In genomic region chr9:79751846-79752245, GRCm38 (mm10) we compare ENCODE assay signal across 24 mouse cellular contexts. TPM values are rescaled to one million over a fixed set of nuclear protein-coding genes. Genes with fewer than 3 reads are reported as not detected.
DNase-seq lines count a peak whose midpoint lies in the region; ATAC-seq and TF ChIP-seq lines count a peak whose summit lies in the region.
"Had no signal": no experiment of that assay in that cellular context is flagged by ENCODE, and none has a peak within 500 bp of the region (broad histone marks: within the 10 kb centered on the region; RNA-seq: fewer than 3 reads in every experiment).

No protein-coding gene starts in this region.

- no peaks in the 10 kb centered on the region for H3K9me3 ChIP-seq in E14TG2a.4 (ENCODE audit: low read length)
- H3K9me3 ChIP-seq in ES-E14 (ENCODE audit: control insufficient read depth, insufficient read depth, low read depth, low read length): no peaks in the 10 kb centered on the region
- H3K9me3 ChIP-seq in hindbrain, postnatal 0 days (ENCODE audit: low read length): no peaks in the 10 kb centered on the region
- H3K9me3 ChIP-seq: embryonic facial prominence, embryonic 13.5 days; embryonic facial prominence, embryonic 15.5 days; forebrain, embryonic 10.5 days; forebrain, embryonic 12.5 days; G1E had no signal

- DNase-seq in ES-E14 (ENCODE audit: low read depth, low spot score) (peak; percentile 20), ZHBTc4 (ENCODE audit: low read depth, low spot score) (peak; percentile 80)
- no peak for DNase-seq in Muller cell, postnatal 12 days (ENCODE audit: inconsistent ontology term)
- DNase-seq in hindbrain, postnatal 0 days (ENCODE audit: low spot score): no peak
- DNase-seq: adrenal gland, adult 2 months; adrenal gland, postnatal 10 days; adrenal gland, postnatal 25 days; cerebellum, adult 11 months; cerebellum, adult 18-20 months; cerebellum, adult 8-10 months; cerebellum, adult 9-11 months; cerebellum, postnatal 14 days; cerebellum, postnatal 36 days; embryo, embryonic 11 days had no signal

- peaks cover 14% of the 10 kb centered on the region for H3K4me1 ChIP-seq in E14TG2a.4 (replicated peaks; ENCODE audit: low read depth, low read length)
- H3K4me1 ChIP-seq in ES-E14 (ENCODE audit: control insufficient read depth in 2 of 2, insufficient read depth in 2 of 2, low read length in 2 of 2, poor library complexity in 1 of 2): no peaks in the 10 kb centered on the region; a peak in 1 of 4 replicates
- no peaks in the 10 kb centered on the region for H3K4me1 ChIP-seq in hindbrain, postnatal 0 days (ENCODE audit: insufficient read depth, low read length)
- H3K4me1 ChIP-seq: embryonic facial prominence, embryonic 13.5 days; embryonic facial prominence, embryonic 15.5 days; forebrain, embryonic 10.5 days; forebrain, embryonic 12.5 days had no signal

- H3K4me3 ChIP-seq in E14TG2a.4 (replicated peaks; ENCODE audit: low read length): 0 out of 2 replicates have a peak overlapping the region, but pooled peaks have one; percentile 20
- no peak overlapping the region for H3K4me3 ChIP-seq in ES-E14 (ENCODE audit: insufficient read depth in 1 of 2, low read depth in 1 of 2, low read length in 2 of 2, poor library complexity in 1 of 2, severe bottlenecking in 1 of 2)
- H3K4me3 ChIP-seq in hindbrain, postnatal 0 days (ENCODE audit: low read length): no peak overlapping the region
- H3K4me3 ChIP-seq: embryonic facial prominence, embryonic 13.5 days; embryonic facial prominence, embryonic 15.5 days; erythroblast, embryonic 14.5 days; forebrain, embryonic 10.5 days; forebrain, embryonic 12.5 days had no signal

- in situ Hi-C loops in ES-E14 (cut with MboI; ENCODE audit: low sequenced_read_pairs in 2 of 2, unreplicated experiment in 2 of 2): no loop called here

- ATAC-seq in hindbrain, postnatal 0 days: no peak
- ATAC-seq: forebrain, embryonic 14.5 days; forebrain, embryonic 16.5 days had no signal

- no peak for TF ChIP-seq CTCF in E14TG2a.4 (conservative IDR thresholded peaks at IDR 0.05; ENCODE audit: low read length)
- TF ChIP-seq CTCF in hindbrain, postnatal 0 days (IDR thresholded peaks at IDR 0.05; ENCODE audit: low read depth): no peak

- WGBS in hindbrain, postnatal 0 days: 81% methylated on average over 8 of the region's 8 CpGs

- no peak overlapping the region for H3K4me2 ChIP-seq in hindbrain, postnatal 0 days (ENCODE audit: low read depth, low read length)
- H3K4me2 ChIP-seq: embryonic facial prominence, embryonic 13.5 days; embryonic facial prominence, embryonic 15.5 days; forebrain, embryonic 12.5 days had no signal

- no peak overlapping the region for H3K9ac ChIP-seq in ES-E14 (ENCODE audit: insufficient read depth, low read depth, low read length, poor library complexity, severe bottlenecking)
- H3K9ac ChIP-seq in hindbrain, postnatal 0 days (replicated peaks; ENCODE audit: low read length): no peak overlapping the region
- H3K9ac ChIP-seq: embryonic facial prominence, embryonic 13.5 days; embryonic facial prominence, embryonic 15.5 days; forebrain, embryonic 12.5 days had no signal

- H3K36me3 ChIP-seq in E14TG2a.4 (ENCODE audit: insufficient read depth, low read length): peaks cover 31% of the 10 kb centered on the region
- peaks cover 8% of the 10 kb centered on the region for H3K36me3 ChIP-seq in ES-E14 (ENCODE audit: control insufficient read depth, insufficient read depth, low read length, poor library complexity, severe bottlenecking)
- peaks cover 13% of the 10 kb centered on the region; the same call in 1 of the 2 replicates for H3K36me3 ChIP-seq in hindbrain, postnatal 0 days (ENCODE audit: insufficient read depth, low read length)

- no peak overlapping the region for H3K27ac ChIP-seq in ES-E14 (ENCODE audit: insufficient read depth, low read depth, low read length, poor library complexity, severe bottlenecking)
- H3K27ac ChIP-seq in hindbrain, postnatal 0 days: no peak overlapping the region
- H3K27ac ChIP-seq: embryonic facial prominence, embryonic 13.5 days; embryonic facial prominence, embryonic 15.5 days; forebrain, embryonic 10.5 days; forebrain, embryonic 12.5 days had no signal

- H3K27me3 ChIP-seq in E14TG2a.4 (ENCODE audit: insufficient read depth, low read length): no peaks in the 10 kb centered on the region
- no peaks in the 10 kb centered on the region for H3K27me3 ChIP-seq in hindbrain, postnatal 0 days (ENCODE audit: insufficient read depth, low read length)
- H3K27me3 ChIP-seq: embryonic facial prominence, embryonic 13.5 days; embryonic facial prominence, embryonic 15.5 days; forebrain, embryonic 12.5 days had no signal

TF ChIP-seq in ES-E14, 5 proteins besides CTCF, POLR2A, EP300 and RAD21:
- TF ChIP-seq HCFC1 (IDR thresholded peaks at IDR 0.05; ENCODE audit: borderline replicate concordance, insufficient read depth, low read length) (no peak), CHD2 (IDR thresholded peaks at IDR 0.05; ENCODE audit: low read depth, low read length) (no peak), ZC3H11A (IDR thresholded peaks at IDR 0.05; ENCODE audit: borderline replicate concordance, low read depth, low read length) (no peak), MAFK (IDR thresholded peaks at IDR 0.05; ENCODE audit: insufficient read depth, low read depth, low read length) (no peak), ZNF384 (IDR thresholded peaks at IDR 0.05; ENCODE audit: low read depth, low read length) (no peak)

RNA-seq across cellular contexts. Expression of gene Cox7a2, which starts 7.8 kb away (rescaled TPM):
- total RNA-seq in ES-E14 (2012; rRNA removed): 300 and 318 TPM in 2 replicates
- 376 and 422 TPM in 2 replicates for total RNA-seq in hindbrain, postnatal 0 days (2014; rRNA removed)
- polyA plus RNA-seq in hindbrain, postnatal 0 days (2015; fragmentation: Nextera tagmentation; extraction: Ambion mirVana): 1,132 and 1,136 TPM in 2 replicates

RNA-seq across cellular contexts. Expression of gene Col12a1, which starts 33.2 kb away (rescaled TPM):
- 3.9 and 14.5 TPM in 2 replicates for total RNA-seq in ES-E14 (2012; rRNA removed)
- total RNA-seq in hindbrain, postnatal 0 days (2014; rRNA removed): 17.0 and 18.2 TPM in 2 replicates
- polyA plus RNA-seq in hindbrain, postnatal 0 days (2015; fragmentation: Nextera tagmentation; extraction: Ambion mirVana): 5.9 and 6.9 TPM in 2 replicates
- total RNA-seq: common myeloid progenitor, adult 5-6 weeks had no signal
- polyA plus RNA-seq: erythroblast, embryonic 14.5 days had no signal

RNA-seq across cellular contexts. Expression of gene Tmem30a, which starts 41.5 kb away (rescaled TPM):
- 36.9 and 49.1 TPM in 2 replicates for total RNA-seq in ES-E14 (2012; rRNA removed)
- 193 and 218 TPM in 2 replicates for total RNA-seq in hindbrain, postnatal 0 days (2014; rRNA removed)
- 123 TPM in 2 replicates for polyA plus RNA-seq in hindbrain, postnatal 0 days (2015; fragmentation: Nextera tagmentation; extraction: Ambion mirVana)

Comparison
In these comparisons a context has a peak if more than half of its experiments do, and no peak if none do; other contexts are left out.
1. DNase-seq: peak in ES-E14 (single experiment) and ZHBTc4 (single experiment); none in Muller cell, postnatal 12 days (single experiment) and hindbrain, postnatal 0 days (single experiment).